Mouse (Mus musculus): ENCODE results near the gene Blvrb. TPM values are rescaled to one million over a fixed set of nuclear protein-coding genes. Genes with fewer than 3 reads are reported as not detected.

The Blvrb gene
- polyA plus RNA-seq, 1 experiment from 2014 or later, result 20.3 TPM

GRCm38 (mm10) chr7:27507711-27508647 lies 60.2 kb downstream of the Blvrb start:
- peak; percentile 84 for DNase-seq (ENCODE audit: low read depth, low spot score)
- TF ChIP-seq CTCF (IDR thresholded peaks at IDR 0.05), result no peak
- ChIA-PET CTCF (interaction anchor here (1.0 to 2.8 kb wide), 8 partner anchors 11 to 87 kb away, joined by 3 to 16 read pairs (median 5); partner anchors contain the start of genes 2310022A10Rik and Pld3), POLR2A (interaction anchor here (0.6 to 3.6 kb wide), 7 partner anchors 8 to 34 kb away, joined by 3 to 20 read pairs (median 3); partner anchors contain the start of gene Sertad1)
- peak; percentile 85 for ATAC-seq
- in situ Hi-C loops (cut with MboI; ENCODE audit: low pct_unique_long_range_greater_than_20kb), result loop anchor here (5.0 kb wide), 1 partner anchor 61 kb away; the partner anchor contains the start of genes Blvrb and Sptbn4
- H3K27me3 ChIP-seq, result no peaks in the 10 kb centered on the region

- ATAC-seq, result peak; percentile 75
- H3K27me3 ChIP-seq, result no peaks in the 10 kb centered on the region
- POLR2A ChIA-PET, result interaction anchor here (0.9 to 3.6 kb wide), 5 partner anchors 8 to 34 kb away, joined by 3 to 20 read pairs (median 3); no protein-coding TSS in a partner anchor
- CTCF ChIA-PET, result interaction anchor here (1.0 to 2.8 kb wide), 9 partner anchors 10 to 179 kb away, joined by 3 to 16 read pairs (median 4); partner anchors contain the start of genes 2310022A10Rik and Pld3
- peak; percentile 92 for TF ChIP-seq CTCF (IDR thresholded peaks at IDR 0.05)
- in situ Hi-C loops (cut with MboI; ENCODE audit: low pct_unique_long_range_greater_than_20kb), result loop anchor here (5.0 kb wide), 1 partner anchor 61 kb away; the partner anchor contains the start of genes Blvrb and Sptbn4
- DNase-seq (ENCODE audit: low read depth, low spot score), result no peak
Observed at GRCm38 (mm10) chr7:27508648-27509005, 60.8 kb downstream of the Blvrb start.

- no peak for TF ChIP-seq CTCF (IDR thresholded peaks at IDR 0.05)
- DNase-seq (ENCODE audit: low read depth, low spot score) (no peak), ATAC-seq (no peak)
- in situ Hi-C loops (cut with MboI; ENCODE audit: low pct_unique_long_range_greater_than_20kb), result no loop called here
- POLR2A ChIA-PET, result interaction anchor here (0.7 kb wide), 1 partner anchor 108 kb away, joined by 3 read pairs; no protein-coding TSS in a partner anchor
- H3K27me3 ChIP-seq, result no peaks in the 10 kb centered on the region
- CTCF ChIA-PET, result interaction anchor here (1.3 kb wide), 1 partner anchor 10 kb away, joined by 3 read pairs; no protein-coding TSS in a partner anchor
Observed at GRCm38 (mm10) chr7:27510809-27511208, 63.0 kb downstream of the Blvrb start.

- ChIA-PET POLR2A (no interaction called here), CTCF (interaction anchor here (3.7 kb wide), 1 partner anchor 12 kb away, joined by 17 read pairs; no protein-coding TSS in a partner anchor)
- no peaks in the 10 kb centered on the region for H3K27me3 ChIP-seq
- ATAC-seq, result no peak
- in situ Hi-C loops (cut with MboI; ENCODE audit: low pct_unique_long_range_greater_than_20kb), result no loop called here
- no peak for TF ChIP-seq CTCF (IDR thresholded peaks at IDR 0.05)
- DNase-seq (ENCODE audit: low read depth, low spot score), result no peak
Observed at GRCm38 (mm10) chr7:27514961-27515360, 67.2 kb downstream of the Blvrb start.

Other genes starting within 250 kb of the Blvrb start
- gene Itpkc, start 219.3 kb upstream of the Blvrb start, polyA plus RNA-seq (2021), result 6.5 TPM
- 39.6 TPM for gene Coq8b, start 215.0 kb upstream of the Blvrb start, polyA plus RNA-seq (2021)
- 9.6 TPM for gene Numbl, start 189.5 kb upstream of the Blvrb start, polyA plus RNA-seq (2021)
- 10.3 TPM for gene Ltbp4, start 110.3 kb upstream of the Blvrb start, polyA plus RNA-seq (2021)
- gene Shkbp1, start 92.0 kb upstream of the Blvrb start, polyA plus RNA-seq (2021), result 24.7 TPM
- gene Gm20479, start 90.6 kb upstream of the Blvrb start, polyA plus RNA-seq (2021), result 0.64 TPM
- 0.13 TPM for gene Sptbn4, start 292 bp upstream of the Blvrb start, polyA plus RNA-seq (2021)
- 9.1 TPM for gene Sertad3, start 25.8 kb downstream of the Blvrb start, polyA plus RNA-seq (2021)
- gene Sertad1, start 38.9 kb downstream of the Blvrb start, polyA plus RNA-seq (2021), result 27.6 TPM
- 4.4 TPM for gene Prx, start 51.3 kb downstream of the Blvrb start, polyA plus RNA-seq (2021)
- gene Hipk4, start 75.3 kb downstream of the Blvrb start, polyA plus RNA-seq (2021), result 0.95 TPM
- 148 TPM for gene Pld3, start 105.2 kb downstream of the Blvrb start, polyA plus RNA-seq (2021)
- 13.6 TPM for gene 2310022A10Rik, start 105.3 kb downstream of the Blvrb start, polyA plus RNA-seq (2021)
- gene Akt2, start 143.6 kb downstream of the Blvrb start, polyA plus RNA-seq (2021), result 71.9 TPM
- 0.12 TPM for gene Ttc9b, start 205.9 kb downstream of the Blvrb start, polyA plus RNA-seq (2021)
- 34.0 TPM for gene Map3k10, start 226.6 kb downstream of the Blvrb start, polyA plus RNA-seq (2021)
- 1.1 TPM for gene Zfp607b, start 241.4 kb downstream of the Blvrb start, polyA plus RNA-seq (2021)